Mouse (Mus musculus) heart, adult 11 months (tissue): ENCODE measurements around the gene Bag6.
A peak's percentile ranks its signal among the peaks of the same experiment; 100 is the strongest.

Experiments used
- DNase-seq: peaks from one replicate; pipeline ENCODE4 v3.0.0; 2022

The Bag6 gene

DNA sequence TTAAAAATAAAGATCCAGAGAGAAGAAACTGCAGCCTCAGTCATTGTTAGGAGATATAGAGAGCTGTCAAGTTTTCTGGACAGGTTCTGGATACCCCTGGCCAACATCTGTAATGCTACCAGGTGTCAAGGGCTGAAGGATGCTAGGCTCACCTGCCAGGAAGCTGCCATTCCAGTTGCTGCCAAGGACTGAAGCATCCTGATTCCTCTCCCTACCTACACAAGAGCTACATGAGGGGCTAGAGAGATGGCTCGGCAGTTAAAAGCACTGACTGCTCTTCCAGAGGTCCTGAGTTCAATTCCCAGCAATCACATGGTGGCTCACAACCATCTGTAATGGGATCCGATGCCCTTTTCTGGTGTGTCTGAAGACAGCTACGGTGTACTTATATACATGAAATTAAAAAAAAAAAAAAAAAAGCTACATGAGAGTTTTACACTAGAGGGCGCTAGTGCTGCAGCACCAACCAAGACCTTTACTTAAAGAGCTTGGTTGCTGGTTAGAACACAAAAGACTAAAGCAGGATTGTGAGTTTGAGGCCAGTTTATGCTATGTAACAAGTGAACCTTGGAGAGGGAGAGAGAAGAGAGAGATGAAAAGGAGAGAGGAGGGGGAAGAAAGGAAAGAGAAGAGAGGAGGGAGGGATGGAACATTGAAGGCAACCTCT is 33.7 kb downstream of the Bag6 start:
- DNase-seq = peak; percentile 92

DNA sequence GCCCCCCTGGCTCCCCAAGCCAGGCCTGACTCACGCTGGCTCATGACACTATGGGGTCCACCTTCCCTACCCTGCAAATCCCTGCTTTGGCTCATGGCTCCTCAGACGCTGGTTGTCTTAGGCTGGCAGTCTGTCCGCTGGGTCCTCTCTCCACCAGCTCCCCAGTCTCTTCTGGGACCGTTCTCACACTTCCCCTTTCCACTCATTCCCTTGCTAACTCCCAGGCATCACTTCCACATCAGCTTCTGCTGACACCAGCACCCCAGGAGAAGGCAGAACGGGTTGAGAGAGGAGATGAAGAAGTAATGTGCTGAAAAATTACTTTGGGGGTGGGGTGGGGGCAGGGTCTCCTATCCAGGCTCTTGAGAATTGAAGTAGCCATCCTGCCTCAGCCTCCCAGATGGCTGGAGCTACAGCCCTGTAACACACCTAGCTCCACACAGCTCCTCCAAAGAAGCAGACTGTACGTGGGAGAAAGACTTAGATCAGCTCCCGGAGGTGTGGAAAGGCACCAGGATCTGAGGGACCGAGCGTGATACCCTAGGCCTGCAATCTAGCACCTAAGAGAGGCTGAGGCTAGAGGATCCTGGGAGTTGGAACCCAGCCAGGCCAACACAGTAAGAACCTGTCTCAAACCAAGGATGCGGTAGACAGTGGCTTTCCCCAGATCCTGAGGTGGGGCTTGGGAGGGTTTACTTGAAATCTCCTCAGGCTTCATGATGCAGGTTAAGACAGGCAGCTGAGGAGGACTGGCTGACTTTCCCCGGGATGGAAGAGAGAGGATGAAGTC is 37.7 kb downstream of the Bag6 start:
- DNase-seq = peak; percentile 96

DNA sequence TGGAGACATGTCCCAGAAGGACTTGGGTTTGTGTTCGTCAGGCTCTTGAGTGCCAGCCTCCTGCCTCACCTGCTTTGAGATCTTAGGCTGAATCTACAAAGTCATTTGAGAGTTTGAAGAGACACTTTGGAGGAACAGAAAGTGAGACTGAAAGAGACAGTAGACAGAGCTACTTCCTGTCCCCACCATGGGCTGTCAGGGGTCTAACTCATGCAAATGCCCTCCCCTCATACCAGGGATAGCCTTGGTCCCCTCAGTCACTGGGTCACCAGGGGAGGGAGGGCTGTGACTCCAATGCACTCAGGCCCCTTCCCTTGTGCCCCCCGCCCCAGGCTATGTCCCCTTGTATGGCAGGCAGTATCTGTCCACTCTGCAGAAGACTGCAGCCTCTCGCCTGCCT is 38.4 kb downstream of the Bag6 start:
- DNase-seq = peak; percentile 93

DNA sequence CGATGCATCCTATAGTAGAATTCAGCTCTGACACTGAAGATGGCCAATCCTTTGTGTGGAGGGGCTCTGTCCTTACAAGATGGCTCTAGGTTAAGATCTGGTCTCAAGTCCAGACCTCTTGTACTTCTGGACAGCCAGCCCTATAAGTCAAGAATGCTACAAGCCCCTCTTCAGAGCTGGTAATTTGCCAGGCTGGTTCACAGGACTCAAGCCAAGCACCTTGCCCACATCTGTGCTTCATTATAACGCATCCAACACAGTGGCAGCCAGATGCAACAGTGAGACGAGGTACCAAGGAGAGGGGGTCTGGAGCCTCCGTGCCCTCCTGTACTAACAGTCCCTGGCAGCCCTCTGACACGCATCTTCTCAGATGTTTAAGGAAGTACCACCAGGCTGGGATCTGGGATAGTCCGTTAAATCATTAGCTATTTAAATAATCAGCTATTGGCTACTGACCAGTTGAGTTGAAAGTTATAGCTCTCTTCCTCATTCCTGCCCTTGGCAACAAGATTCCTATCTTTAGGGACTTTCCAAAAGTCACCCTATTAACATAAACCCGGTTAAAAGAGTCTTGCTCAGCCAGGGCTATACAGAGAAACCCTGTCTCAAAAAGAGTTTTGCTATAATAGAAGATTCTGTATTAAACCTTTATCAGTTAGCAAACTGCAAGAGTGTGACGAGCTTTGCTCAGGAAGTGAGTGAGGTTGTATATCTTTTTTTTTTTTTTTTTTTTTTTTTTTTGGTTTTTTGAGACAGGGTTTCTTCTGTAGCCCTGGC is 39.4 kb downstream of the Bag6 start:
- no peak for DNase-seq

DNA sequence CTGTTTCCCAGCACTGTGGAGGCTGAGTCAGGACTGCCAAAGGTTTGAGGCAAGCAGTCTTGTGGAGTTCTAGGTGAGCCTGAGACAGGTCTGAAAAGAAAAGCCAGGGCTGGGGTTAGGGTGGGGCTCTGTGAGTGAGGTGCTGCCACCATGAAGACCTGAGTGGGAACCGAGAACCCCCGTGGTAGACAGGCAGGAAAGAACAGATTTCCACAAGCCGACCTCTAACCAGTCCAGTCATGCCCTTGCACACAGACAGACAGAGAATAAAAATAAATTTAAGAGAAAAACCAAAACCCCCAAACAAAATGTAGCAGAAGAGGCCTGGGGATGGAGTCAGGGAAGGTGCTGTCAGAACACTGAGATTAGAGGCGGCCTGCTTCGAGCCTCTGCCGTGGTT is 40.4 kb downstream of the Bag6 start:
- no peak for DNase-seq

DNA sequence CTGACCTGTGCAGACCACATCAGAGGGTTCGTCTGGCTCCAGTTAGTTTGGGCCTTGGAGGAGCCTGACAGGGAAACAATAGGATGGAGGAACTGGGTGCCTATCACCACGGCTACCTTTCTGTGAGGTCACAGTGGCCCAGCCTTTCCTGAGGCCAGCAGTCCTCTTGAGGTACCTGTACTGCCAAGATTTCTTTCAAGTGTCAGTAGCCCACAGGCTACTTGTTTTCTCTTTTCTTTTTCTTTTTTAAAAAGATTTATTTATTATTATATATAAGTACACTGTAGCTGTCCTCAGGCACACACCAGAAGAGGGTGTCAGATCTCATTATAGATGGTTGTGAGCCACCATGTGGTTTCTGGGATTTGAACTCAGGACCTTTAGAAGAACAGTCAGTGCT is 41.0 kb downstream of the Bag6 start, which contains the start of gene Aif1:
Gene Aif1 (minus strand): TSS at position 101 of the 400 bp plus-strand sequence.
- DNase-seq = no peak

DNA sequence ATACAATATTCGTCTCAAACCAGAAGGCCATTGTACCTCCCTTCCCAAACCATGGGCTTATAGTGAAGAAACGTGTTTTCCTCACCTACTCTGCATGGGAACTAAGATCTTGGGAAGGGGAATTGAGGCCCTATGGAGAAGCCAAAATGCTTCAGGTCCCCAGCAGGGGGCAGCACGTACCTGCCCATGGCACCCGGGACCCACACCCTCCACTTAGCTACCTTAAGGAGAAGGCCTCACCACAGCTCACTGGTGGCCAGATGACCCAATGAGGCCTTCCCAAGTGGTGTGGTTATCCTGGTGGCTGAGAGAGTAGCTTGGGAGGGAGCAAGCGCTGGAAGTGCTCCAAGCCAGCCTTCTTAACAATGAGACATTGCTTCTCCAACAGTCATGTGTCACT is 43.5 kb downstream of the Bag6 start:
- peak; percentile 98 for DNase-seq

DNA sequence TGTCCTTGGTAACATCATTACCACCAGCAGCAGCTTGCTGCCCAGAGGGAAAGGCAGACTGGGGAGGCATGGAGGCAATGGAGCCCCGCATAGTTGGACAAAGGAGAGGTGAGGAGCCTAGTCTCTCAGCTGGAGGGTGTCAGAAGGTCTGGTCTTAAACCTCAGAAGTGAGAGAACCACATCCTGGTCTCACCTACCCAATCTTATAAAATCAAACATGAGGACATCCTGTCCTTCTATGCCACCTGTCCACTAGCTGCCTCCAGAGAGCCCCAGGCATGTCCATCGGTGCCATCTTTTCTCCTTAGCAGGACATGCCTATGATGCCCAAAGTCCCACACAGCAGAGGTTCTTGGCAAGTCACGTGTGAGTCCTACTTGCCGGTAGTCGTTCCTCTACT is 45.1 kb downstream of the Bag6 start:
- no peak for DNase-seq

DNA sequence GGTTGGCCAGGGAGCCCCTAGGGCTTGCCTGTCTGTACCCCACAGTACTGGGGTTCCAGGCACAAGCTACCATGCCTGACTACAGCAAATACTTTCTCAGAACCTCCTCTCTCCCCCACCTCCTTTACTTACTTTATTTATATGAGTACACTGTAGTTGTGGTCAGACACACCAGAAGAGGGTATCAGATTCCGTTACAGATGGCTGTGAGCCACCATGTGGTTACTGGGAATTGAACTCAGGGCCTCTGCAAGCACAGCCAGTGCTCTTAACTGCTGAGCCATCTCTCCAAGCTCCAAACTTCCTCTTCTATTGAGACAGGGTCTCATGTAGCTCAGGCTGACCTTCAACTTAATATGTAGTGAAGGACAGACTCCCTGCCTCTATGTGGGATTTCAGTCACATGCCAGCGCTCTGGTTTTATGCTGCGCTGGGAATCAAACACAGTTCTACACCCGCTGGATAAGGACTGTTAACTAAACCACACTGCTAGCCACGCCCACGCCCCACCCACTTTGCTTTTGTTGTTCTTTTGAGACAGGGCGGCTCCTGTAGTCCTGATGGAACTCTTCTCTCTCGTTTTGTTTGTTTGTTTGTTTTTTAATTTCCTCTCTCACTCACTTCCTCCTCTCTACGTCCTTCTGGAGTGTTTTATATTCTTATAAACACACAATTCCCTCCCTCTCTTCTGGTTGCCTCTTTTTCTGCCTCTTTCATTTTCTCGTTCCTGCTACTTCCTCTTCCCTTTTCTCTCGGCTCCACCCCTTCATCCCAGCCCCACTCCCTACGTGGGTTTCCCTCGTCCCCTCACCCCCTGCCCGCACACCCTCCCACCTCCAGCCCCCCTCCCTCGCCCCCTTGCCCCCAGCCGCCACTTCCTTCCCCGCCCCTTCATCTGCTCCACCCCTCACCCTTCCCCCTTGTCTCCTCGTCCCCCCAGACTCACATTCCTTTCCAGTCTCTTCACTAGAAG is 50.9 kb downstream of the Bag6 start:
- DNase-seq = peak; percentile 98

DNA sequence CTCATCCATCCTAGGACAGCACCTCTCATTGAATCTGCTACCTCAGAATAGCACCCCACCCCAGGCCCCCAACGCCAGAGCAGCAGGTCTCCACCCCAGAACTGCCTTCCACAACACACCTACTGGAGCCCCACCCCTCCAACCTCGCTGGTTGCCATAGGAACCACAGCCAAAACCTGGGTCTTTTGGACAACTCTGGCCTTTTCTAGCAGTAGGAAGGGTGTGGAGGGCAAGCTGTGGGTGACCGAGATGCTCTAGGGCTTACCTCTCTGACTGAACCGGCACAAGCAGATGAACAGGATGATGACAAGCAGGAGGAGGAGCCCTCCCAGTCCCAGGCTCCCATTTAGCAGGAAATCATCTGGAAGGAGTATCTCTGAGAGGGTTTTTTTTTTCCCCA is 51.7 kb downstream of the Bag6 start:
- peak; percentile 96 for DNase-seq

DNA sequence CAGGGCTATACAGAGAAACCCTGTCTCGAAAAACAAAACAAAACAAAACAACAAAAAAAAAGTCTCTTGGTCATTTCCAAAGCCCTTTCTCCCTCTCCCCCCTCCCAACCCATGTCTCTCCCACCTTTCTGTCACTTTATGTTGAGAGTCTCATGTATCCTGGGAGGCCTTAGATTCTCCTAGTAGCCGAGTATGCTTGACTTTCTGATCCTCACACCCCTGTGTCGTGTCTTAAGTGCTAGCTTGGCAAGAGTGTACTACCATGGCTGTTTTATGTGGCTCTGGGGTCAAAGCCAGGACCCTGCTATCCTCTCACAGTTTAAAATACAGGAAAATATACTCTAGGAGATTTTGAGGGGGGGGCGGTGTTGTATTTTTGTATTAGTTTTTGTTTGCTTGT is 52.4 kb downstream of the Bag6 start:
- DNase-seq = no peak

DNA sequence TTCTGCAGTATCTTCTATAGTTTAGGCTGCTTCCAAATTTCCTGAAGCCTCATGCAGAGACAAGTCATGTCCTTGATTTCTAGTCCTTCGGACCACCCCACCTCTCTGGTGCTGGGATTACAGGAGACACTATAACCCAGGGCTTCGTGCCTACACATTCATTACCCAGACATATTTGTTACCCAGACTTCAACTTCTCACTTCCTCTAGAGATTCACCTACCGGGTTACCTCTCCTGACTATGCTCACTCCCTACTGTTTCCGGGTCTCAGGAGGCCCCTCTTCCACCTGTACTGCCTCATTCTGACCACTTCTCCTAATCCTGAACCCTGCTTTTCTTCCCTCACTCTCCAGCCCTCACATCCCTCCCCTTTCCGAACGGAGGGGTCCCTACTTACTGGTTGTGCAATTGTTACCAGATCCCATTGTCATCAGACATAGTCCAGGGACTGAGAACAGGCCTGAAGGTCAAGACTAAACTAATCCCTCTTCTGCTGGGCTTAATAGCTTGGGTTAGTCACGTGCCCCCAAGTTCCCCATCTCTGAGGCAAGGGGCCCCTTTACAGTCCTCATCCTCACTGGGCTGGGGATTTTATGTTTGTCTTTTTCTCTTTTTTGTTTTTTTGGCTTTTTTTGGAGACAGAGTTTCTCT is 53.1 kb downstream of the Bag6 start, which contains the start of gene Lst1:
Gene Lst1 (minus strand): TSS at position 481 of the 652 bp plus-strand sequence.
- DNase-seq = peak; percentile 93

DNA sequence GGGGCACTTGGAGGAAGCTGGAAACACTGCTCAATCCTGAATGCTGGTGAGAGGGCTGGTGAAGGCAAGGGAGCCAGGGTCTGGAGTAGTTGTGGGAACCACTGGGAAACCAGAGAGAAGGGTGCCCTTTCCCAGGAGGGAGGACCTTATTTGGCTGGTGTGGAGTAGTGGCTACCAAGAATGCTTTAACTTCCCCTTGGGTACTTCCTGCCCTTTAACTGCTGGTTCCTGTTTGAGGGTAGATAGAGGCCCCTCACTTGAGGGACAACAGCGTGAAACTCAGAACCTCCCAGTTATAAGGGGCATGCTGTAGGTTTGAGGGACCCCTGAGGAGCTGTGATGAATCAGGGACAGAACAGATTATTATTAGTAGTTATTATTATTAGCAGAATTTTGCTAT is 54.2 kb downstream of the Bag6 start:
- peak; percentile 94 for DNase-seq

DNA sequence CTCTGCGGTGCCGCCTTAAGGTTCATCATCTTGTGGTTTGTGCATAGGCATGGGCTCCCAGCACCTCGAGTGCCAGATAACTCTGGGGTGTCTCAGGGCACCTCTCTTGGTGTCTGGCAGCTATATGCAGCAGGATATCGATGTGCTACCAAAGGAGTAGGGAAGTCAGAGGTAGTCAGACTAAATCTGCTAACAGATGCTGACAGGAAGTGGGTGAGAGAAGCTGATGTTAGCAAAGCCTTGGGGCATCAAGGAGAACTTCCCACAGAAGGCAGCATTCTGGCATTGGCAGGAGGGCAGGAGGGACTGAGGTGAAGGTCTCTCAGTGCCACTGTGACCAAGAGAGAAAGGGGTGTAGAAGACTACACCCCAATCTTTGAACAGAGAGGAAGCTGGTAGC is 55.1 kb downstream of the Bag6 start:
- DNase-seq = no peak

DNA sequence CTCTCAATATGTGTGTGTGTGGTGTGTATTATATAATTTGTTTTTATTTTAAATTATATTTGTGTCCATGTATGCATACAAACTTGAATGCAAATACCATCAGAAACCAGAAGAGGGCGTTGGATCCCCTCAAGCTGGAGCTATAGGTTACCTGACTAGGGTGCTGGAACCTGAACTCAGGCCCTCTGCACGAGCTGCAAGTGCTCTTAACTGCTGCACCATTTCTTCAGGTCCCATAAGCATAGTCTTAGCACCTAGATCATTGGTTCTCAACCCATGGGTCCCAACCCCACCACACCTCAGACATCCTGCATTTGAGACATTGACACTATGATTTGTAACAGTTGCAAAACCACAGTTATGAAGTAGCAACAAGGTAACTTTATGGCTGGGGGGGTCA is 56.7 kb downstream of the Bag6 start:
- DNase-seq = no peak

DNA sequence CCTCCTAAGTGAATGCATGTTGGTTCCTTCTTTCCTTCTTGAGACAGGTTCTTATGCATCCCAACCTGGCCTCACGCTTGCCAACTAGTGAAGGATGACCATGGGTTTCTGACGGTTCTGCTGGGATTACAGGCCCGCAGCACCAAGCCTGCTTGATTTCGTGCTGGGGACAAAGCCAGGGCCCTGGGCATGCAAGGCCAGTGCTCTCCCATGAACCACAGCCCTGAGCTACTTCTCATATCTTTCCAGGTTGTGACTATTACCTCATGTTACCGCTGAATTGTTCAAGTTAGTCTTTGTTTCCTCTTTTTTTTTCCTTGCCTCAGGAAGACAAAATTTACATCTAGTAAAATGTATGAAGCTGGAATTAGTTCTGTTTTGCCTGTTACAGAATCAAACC is 57.9 kb downstream of the Bag6 start:
- no peak for DNase-seq

DNA sequence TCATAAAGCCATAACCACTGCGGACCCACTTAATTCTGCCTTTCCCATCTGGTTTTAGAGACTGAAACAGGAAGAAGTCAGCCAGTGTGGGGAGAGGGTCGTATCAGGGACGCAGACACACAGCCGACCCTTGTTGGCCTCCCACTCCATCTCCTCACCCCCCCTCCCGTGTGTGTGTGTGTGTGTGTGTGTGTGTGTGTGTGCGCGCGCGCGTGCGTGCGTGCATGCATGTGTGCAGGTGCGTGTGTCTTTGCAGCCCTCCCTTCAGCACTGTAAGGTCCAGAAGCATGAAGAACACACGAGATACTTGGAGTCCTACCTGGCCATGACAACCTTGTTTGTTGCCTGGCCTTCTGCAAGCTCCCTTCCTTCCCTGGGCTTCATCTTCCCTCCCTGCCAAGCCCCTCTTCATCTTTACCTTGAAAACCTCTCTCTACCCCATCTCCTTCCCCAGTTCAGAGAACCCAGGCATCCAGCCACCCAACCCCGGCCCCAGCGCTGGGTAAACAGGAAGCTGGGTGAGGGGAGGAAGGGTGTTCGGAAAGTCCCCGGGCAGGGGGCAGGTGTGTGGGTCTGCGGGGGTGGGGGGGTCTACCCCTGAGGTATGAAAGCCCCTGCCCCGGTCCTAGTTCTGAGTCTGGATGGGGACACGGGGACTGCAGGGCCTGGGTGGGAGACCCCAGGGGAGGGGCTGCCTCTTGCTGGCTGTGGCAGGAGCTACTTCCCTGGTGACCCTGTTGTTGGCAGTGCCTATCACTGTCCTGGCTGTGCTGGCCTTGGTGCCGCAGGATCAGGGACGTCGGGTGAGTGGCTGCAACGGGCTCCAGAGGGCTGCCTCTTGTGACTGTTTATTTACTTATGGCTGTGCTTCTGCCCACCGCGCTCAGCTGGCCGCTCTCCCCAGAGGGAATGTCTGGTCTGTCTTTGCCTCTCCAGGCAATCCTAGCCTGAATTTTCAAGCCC is 59.2 kb downstream of the Bag6 start, which contains the start of gene Ltb:
Gene Ltb (plus strand): TSS at position 559 of the 963 bp plus-strand sequence.
- peak; percentile 95 for DNase-seq

DNA sequence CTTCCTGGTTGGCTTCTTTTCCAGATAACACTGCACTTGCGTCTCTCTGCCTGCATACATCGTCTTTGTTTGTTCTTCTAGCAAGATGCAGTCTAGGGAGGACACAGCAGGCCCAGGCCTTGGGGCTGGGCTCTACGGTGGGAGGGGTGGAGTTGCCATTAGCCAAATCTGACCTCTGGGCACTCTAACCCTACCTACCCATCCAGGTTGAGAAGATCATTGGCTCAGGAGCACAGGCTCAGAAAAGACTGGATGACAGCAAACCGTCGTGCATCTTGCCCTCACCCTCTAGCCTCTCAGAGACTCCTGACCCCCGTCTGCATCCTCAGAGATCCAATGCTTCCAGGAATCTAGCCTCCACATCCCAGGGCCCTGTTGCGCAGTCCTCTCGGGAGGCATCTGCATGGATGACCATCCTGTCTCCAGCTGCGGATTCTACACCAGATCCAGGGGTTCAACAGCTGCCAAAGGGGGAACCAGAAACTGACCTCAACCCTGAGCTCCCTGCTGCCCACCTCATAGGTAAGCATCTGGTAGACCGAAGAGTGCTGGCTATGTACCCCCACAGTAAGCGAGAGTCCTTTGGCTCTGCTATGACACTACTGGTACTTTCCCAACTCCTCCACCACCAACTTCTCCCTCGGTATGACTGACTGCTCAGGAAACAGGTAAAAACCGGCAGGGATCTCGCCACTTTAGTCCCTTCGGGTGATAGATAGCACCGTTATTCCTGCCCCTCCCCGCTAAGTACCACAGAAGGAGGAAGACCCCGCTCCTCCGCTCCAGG is 60.1 kb downstream of the Bag6 start:
- no peak for DNase-seq

DNA sequence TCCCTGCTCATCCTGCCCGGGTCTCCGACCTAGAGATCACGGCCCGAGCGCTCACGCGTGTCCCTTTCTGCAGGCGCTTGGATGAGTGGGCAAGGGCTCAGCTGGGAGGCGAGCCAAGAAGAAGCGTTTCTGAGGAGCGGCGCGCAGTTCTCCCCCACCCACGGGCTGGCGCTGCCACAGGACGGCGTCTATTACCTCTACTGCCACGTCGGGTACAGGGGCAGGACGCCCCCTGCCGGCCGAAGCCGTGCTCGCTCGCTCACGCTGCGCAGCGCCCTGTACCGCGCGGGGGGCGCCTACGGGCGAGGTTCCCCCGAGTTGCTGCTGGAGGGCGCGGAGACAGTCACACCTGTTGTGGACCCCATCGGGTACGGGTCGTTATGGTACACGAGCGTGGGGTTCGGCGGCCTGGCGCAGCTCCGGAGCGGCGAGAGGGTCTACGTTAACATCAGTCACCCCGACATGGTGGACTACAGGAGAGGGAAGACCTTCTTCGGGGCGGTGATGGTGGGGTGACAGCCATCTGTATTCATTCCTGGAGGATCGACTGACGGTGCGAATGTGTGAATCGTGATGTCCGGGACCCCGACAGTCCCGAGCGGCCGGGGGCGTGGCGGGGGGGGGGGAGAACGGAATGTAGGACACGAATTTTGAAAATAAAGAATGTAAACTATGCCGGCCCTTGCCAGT is 60.8 kb downstream of the Bag6 start:
- peak; percentile 98 for DNase-seq
